Mouse (Mus musculus) bone marrow macrophage, adult 2 months (primary cell): Measurements from ENCODE around the gene Clrn3.

Experiments used
- CTCF ChIP-seq: IDR thresholded peaks from 2 replicates; pipeline ENCODE4 v1.5.1; 2012; ENCODE audit warnings: low read depth, mild to moderate bottlenecking, low read length, moderate library complexity
- POLR2A ChIP-seq: IDR thresholded peaks from 2 replicates; pipeline ENCODE4 v1.6.1; 2012; ENCODE audit warnings: mild to moderate bottlenecking, low read depth, low read length, borderline replicate concordance

DNA sequence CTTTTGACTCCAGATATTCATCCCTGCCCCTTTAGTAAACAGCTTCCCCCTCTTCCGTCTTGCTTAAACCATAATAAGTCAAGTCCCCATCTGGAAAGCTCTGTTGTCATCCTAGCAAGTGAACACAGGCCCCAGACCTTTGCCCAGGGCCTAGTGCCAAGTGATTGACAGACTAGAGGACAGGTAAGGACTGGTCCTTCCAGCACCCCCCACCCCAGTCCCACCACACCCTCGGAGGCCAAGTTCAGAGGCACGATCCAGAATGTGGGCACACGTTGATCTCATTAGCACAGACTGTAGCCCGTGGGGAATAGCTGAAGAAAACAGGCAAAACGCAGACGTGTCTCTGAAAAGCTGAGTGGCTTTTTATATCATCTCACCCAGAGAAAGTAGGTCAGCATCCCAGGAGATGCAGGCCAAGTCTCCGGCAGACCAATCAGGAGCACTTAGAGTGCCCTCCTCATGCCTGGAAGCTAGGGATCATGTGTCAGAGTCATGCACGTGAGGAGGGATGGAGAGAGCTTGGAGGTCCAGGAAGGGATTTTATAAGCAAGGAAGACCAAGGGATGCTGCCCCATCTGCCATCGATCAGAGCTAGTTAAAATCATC lies 43.6 kb upstream of the Clrn3 start:
- TF ChIP-seq POLR2A = no peak
- no peak for TF ChIP-seq CTCF
